Mouse (Mus musculus) liver, adult 2 months (tissue): ENCODE results near the gene Vac14.

Source experiments
- CTCF ChIP-seq: fragments of 200-500 bp; IDR thresholded peaks from 2 replicates; pipeline ENCODE4 v1.5.1; 2011; ENCODE audit warnings: low read depth, low read length, control low read depth
- POLR2A ChIP-seq: fragments of 200-500 bp; IDR thresholded peaks from 2 replicates; pipeline ENCODE4 v1.6.1; 2011; ENCODE audit warnings: low read length, control low read depth; ENCODE audit not compliant: insufficient read depth; ENCODE audit errors: extremely low read depth

DNA sequence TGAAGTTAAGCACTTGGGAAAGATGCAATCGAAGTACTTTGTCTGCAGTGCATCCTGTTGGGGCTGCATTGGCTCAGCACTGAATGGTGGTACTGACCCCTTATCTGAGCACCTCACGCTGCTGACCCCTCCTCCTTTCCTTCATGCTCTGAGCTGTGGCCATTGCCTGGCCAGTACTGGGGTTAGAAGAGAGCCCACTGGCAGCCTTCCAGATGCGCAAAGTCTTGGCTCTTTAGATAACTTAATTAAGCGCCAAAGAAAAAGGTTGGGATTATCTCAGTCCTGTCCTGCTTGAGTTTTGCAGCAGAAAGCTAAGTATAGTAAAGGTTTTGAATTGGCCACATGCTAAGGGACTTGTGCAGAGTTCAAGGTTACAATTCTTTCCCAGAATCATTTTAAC lies 26.0 kb downstream of the Vac14 start:
- TF ChIP-seq POLR2A (no peak), CTCF (no peak)
